Mouse (Mus musculus) bone marrow, adult 2 months (tissue): ENCODE measurements at regions not wholly inside any gene's neighbourhood (a gene's known extent, or its start where the extent isn't known, plus 50 kb on each side); places are given as distances from the start of the nearest gene placed in this dataset.

Experiments
- CTCF ChIP-seq: fragments of 200-500 bp; IDR thresholded peaks from 2 replicates; pipeline ENCODE4 v1.5.1; 2011; ENCODE audit warnings: low read length, control low read depth; ENCODE audit not compliant: control insufficient read depth, insufficient read depth
- POLR2A ChIP-seq: fragments of 200-500 bp; IDR thresholded peaks from 2 replicates; pipeline ENCODE4 v1.6.1; 2011; ENCODE audit warnings: low read depth, mild to moderate bottlenecking, control low read depth, low read length, borderline replicate concordance; ENCODE audit not compliant: control insufficient read depth

DNA sequence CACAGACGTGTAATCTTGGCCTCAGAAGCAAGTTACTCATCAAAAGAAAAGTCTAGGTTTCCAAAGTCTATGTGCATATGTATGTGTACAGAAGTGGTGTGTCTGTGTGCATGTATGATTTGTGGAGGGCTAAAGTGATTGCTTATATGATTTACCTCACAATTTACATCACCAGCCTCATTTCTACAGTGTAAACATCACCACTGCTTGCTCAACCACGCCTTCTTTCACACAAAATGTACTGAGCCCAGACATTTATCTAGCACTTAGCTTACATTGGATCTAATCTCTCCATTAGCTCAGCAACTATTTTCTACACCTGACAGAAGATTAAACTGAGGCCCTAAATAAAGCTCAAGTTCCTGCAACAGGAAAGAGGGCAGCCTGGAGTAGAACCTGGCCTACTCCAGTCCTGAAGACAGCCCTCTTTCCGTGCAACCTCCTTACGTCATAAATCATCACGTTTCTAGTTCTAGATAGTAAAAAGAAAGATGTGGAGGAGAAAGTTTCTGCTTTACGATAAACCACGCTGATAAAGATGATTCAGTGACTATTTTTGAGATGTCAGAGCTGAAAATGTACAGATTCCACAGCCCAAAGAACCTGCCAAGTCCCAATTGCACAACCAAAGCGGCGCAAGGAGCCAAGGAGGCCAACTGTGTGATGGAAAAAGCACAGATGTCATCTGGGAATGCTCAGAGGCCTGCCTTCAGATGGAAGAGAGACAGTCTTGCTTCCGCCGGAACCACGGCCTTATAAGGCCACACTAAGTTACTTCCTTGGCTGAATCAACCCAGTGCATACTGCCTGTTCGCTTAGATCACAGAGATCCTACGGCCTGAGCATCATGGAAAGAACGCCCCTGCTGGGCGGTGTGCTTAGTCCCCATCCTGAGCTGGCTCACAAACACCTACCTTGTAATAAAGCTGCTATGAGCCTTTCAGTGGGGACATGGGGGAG, 72.5 kb upstream of the Thbs1 start:
- TF ChIP-seq CTCF, result no peak
- TF ChIP-seq POLR2A, result no peak
